Mouse (Mus musculus) MEL (cell line): Measurements from ENCODE around the gene Il4i1. TPM values are rescaled to one million over a fixed set of nuclear protein-coding genes. Genes with fewer than 3 reads are reported as not detected.

Experiments used
- DNase-seq: peaks from one replicate; pipeline ENCODE4 v3.0.0; 2011; ENCODE audit warnings: low read depth, low spot score
- H3K27ac ChIP-seq: 2 replicates; pipeline ENCODE4 v1.5.1; 2012; ENCODE audit warnings: low read depth, mild to moderate bottlenecking, control low read depth, low read length, moderate library complexity; ENCODE audit not compliant: control insufficient read depth
- H3K27me3 ChIP-seq, 2 experiments: fragments of 150-350 bp in 1 of 2; sonication (generic) in 1 of 2; 2 replicates each; pipeline ENCODE4 v1.6.1; 2012; ENCODE audit warnings: low read length in 2 of 2, mild to moderate bottlenecking in 2 of 2, improper control_type of control experiment in 1 of 2, moderate library complexity in 1 of 2; ENCODE audit not compliant: insufficient read depth in 2 of 2, control insufficient read depth in 1 of 2
- H3K36me3 ChIP-seq, 2 experiments: 2 replicates each; pipeline ENCODE4 v1.6.1; 2012 to 2014; ENCODE audit warnings: low read length in 2 of 2, improper control_type of control experiment in 1 of 2, inconsistent platforms in 1 of 2, mild to moderate bottlenecking in 1 of 2; ENCODE audit not compliant: insufficient read depth in 2 of 2, control insufficient read depth in 1 of 2
- H3K4me1 ChIP-seq, 2 experiments: fragments of 150-350 bp in 1 of 2; sonication (generic) in 1 of 2; 2 replicates each; pipeline ENCODE4 v1.6.1; 2012; ENCODE audit warnings: low read length in 2 of 2, improper control_type of control experiment in 1 of 2, mild to moderate bottlenecking in 1 of 2; ENCODE audit not compliant: insufficient read depth in 2 of 2, control insufficient read depth in 1 of 2
- H3K4me3 ChIP-seq, 2 experiments: fragments of 150-350 bp in 1 of 2; sonication (generic) in 1 of 2; 2 replicates each; pipeline ENCODE4 v1.5.1; 2012; ENCODE audit warnings: low read depth in 2 of 2, low read length in 2 of 2, mild to moderate bottlenecking in 2 of 2, moderate library complexity in 2 of 2, control low read depth in 1 of 2, improper control_type of control experiment in 1 of 2; ENCODE audit not compliant: control insufficient read depth in 1 of 2, insufficient read depth in 1 of 2
- H3K79me2 ChIP-seq: 2 replicates; pipeline ENCODE4 v1.6.1; 2012; ENCODE audit warnings: mild to moderate bottlenecking, low read length, moderate library complexity; ENCODE audit not compliant: control insufficient read depth, poor library complexity, insufficient read depth
- H3K9ac ChIP-seq: 2 replicates; pipeline ENCODE4 v1.6.1; 2012; ENCODE audit warnings: low read depth, mild to moderate bottlenecking, control low read depth, low read length, moderate library complexity; ENCODE audit not compliant: control insufficient read depth, poor library complexity, severe bottlenecking
- H3K9me3 ChIP-seq: fragments of 150-350 bp; sonication (generic); replicated peaks from 2 replicates; pipeline ENCODE4 v1.6.1; 2012; ENCODE audit warnings: mild to moderate bottlenecking, low read length, improper control_type of control experiment, moderate library complexity; ENCODE audit not compliant: insufficient read depth
- BHLHE40 ChIP-seq: IDR thresholded peaks from 2 replicates; pipeline ENCODE4 v1.6.1; 2012; ENCODE audit warnings: low read depth, mild to moderate bottlenecking, inconsistent platforms, low read length, improper control_type of control experiment, borderline replicate concordance
- CTCF ChIP-seq, 3 experiments: IDR thresholded peaks in 2 of 3; conservative IDR thresholded peaks in 1 of 3; 2 replicates each; pipeline ENCODE4 v1.5.1; 2011 to 2012; ENCODE audit warnings: low read length in 3 of 3, low read depth in 2 of 3, mild to moderate bottlenecking in 2 of 3, improper control_type of control experiment in 1 of 3, inconsistent platforms in 1 of 3, mixed read lengths in 1 of 3, moderate library complexity in 1 of 3; ENCODE audit not compliant: control insufficient read depth in 1 of 3, insufficient read depth in 1 of 3, poor library complexity in 1 of 3, severe bottlenecking in 1 of 3
- E2F4 ChIP-seq: IDR thresholded peaks from 2 replicates; pipeline ENCODE4 v1.6.1; 2011; ENCODE audit warnings: low read depth, low read length, improper control_type of control experiment, borderline replicate concordance
- ELF1 ChIP-seq: IDR thresholded peaks from 2 replicates; pipeline ENCODE4 v1.6.1; 2014; ENCODE audit warnings: low read depth, mild to moderate bottlenecking, inconsistent platforms, low read length, improper control_type of control experiment, moderate library complexity
- GABPA ChIP-seq: IDR thresholded peaks from 2 replicates; pipeline ENCODE4 v1.6.1; 2012; ENCODE audit warnings: low read depth, mild to moderate bottlenecking, inconsistent platforms, low read length, improper control_type of control experiment, moderate library complexity
- GATA1 ChIP-seq: IDR thresholded peaks from 2 replicates; pipeline ENCODE4 v1.6.1; 2011; ENCODE audit warnings: low read depth, low read length, improper control_type of control experiment
- KAT2A ChIP-seq: conservative IDR thresholded peaks from 2 replicates; pipeline ENCODE4 v1.6.1; 2012; ENCODE audit warnings: low read depth, low read length, improper control_type of control experiment, inconsistent platforms
- MAFK ChIP-seq: IDR thresholded peaks from 2 replicates; pipeline ENCODE4 v1.6.1; 2011; ENCODE audit warnings: low read depth, mild to moderate bottlenecking, low read length, improper control_type of control experiment, borderline replicate concordance
- MAX ChIP-seq: IDR thresholded peaks from 2 replicates; pipeline ENCODE4 v1.6.1; 2011; ENCODE audit warnings: low read length, improper control_type of control experiment
- MEF2A ChIP-seq: IDR thresholded peaks from 2 replicates; pipeline ENCODE4 v1.6.1; 2014; ENCODE audit warnings: low read depth, mild to moderate bottlenecking, inconsistent platforms, low read length, improper control_type of control experiment; ENCODE audit not compliant: poor library complexity, insufficient replicate concordance, severe bottlenecking; ENCODE audit errors: extremely low read depth
- MXI1 ChIP-seq: IDR thresholded peaks from 2 replicates; pipeline ENCODE4 v1.6.1; 2011; ENCODE audit warnings: mild to moderate bottlenecking, low read depth, low read length, improper control_type of control experiment
- MYC ChIP-seq: IDR thresholded peaks from 2 replicates; pipeline ENCODE4 v1.6.1; 2011; ENCODE audit warnings: low read depth, mild to moderate bottlenecking, low read length, improper control_type of control experiment, moderate library complexity
- NELFE ChIP-seq: IDR thresholded peaks from 2 replicates; pipeline ENCODE4 v1.6.1; 2011; ENCODE audit warnings: low read depth, low read length, improper control_type of control experiment
- NRF1 ChIP-seq: IDR thresholded peaks from 2 replicates; pipeline ENCODE4 v1.6.1; 2014; ENCODE audit warnings: low read depth, mild to moderate bottlenecking, inconsistent platforms, low read length, improper control_type of control experiment, moderate library complexity; ENCODE audit not compliant: poor library complexity, insufficient read depth, severe bottlenecking
- POLR2AphosphoS2 ChIP-seq: IDR thresholded peaks from 2 replicates; pipeline ENCODE4 v1.6.1; 2011; ENCODE audit warnings: low read length, improper control_type of control experiment
- POLR2AphosphoS5 ChIP-seq: IDR thresholded peaks from 2 replicates; pipeline ENCODE4 v1.6.1; 2012; ENCODE audit warnings: low read depth, borderline replicate concordance, mild to moderate bottlenecking, inconsistent platforms, low read length, moderate library complexity, mixed read lengths
- RCOR1 ChIP-seq: IDR thresholded peaks from 2 replicates; pipeline ENCODE4 v1.6.1; 2012; ENCODE audit warnings: low read depth, mild to moderate bottlenecking, inconsistent platforms, low read length, improper control_type of control experiment
- SMC3 ChIP-seq: IDR thresholded peaks from 2 replicates; pipeline ENCODE4 v1.6.1; 2011; ENCODE audit warnings: low read depth, low read length, improper control_type of control experiment
- TAL1 ChIP-seq: IDR thresholded peaks from 2 replicates; pipeline ENCODE4 v1.6.1; 2012; ENCODE audit warnings: mild to moderate bottlenecking, inconsistent platforms, low read length, moderate library complexity, mixed read lengths
- TBP ChIP-seq: IDR thresholded peaks from 2 replicates; pipeline ENCODE4 v1.8.0; 2011; ENCODE audit warnings: low read depth, low read length, improper control_type of control experiment
- TCF12 ChIP-seq: IDR thresholded peaks from 2 replicates; pipeline ENCODE4 v1.6.1; 2014; ENCODE audit warnings: low read depth, mild to moderate bottlenecking, inconsistent platforms, low read length, improper control_type of control experiment, moderate library complexity
- USF1 ChIP-seq: IDR thresholded peaks from 2 replicates; pipeline ENCODE4 v1.6.1; 2014; ENCODE audit warnings: low read depth, mild to moderate bottlenecking, inconsistent platforms, low read length, improper control_type of control experiment, moderate library complexity
- USF2 ChIP-seq, 2 experiments: IDR thresholded peaks; 2 replicates each; pipeline ENCODE4 v1.6.1; 2011 to 2012; ENCODE audit warnings: improper control_type of control experiment in 2 of 2, low read length in 2 of 2, borderline replicate concordance in 1 of 2, inconsistent platforms in 1 of 2, low read depth in 1 of 2, mild to moderate bottlenecking in 1 of 2; ENCODE audit not compliant: insufficient read depth in 1 of 2
- ZC3H11A ChIP-seq: IDR thresholded peaks from 2 replicates; pipeline ENCODE4 v1.6.1; 2012; ENCODE audit warnings: low read depth, mild to moderate bottlenecking, inconsistent platforms, low read length, improper control_type of control experiment
- ZKSCAN1 ChIP-seq: IDR thresholded peaks from 2 replicates; pipeline ENCODE4 v1.6.1; 2012; ENCODE audit warnings: low read depth, mild to moderate bottlenecking, inconsistent platforms, low read length, improper control_type of control experiment, moderate library complexity
- ZMIZ1 ChIP-seq: IDR thresholded peaks from 2 replicates; pipeline ENCODE4 v1.6.1; 2012; ENCODE audit warnings: low read depth, mild to moderate bottlenecking, inconsistent platforms, low read length, improper control_type of control experiment, moderate library complexity
- ZNF384 ChIP-seq: IDR thresholded peaks from 2 replicates; pipeline ENCODE4 v1.6.1; 2012; ENCODE audit warnings: low read depth, mild to moderate bottlenecking, inconsistent platforms, low read length, improper control_type of control experiment
- polyA plus RNA-seq, 2 experiments: library from polyadenylated mRNA; stranded (reverse) in 1 of 2; unstranded in 1 of 2; fragments of >175 nt in 1 of 2; fragments of >200 nt in 1 of 2; gene quantifications; 2 replicates each; pipeline versions ENCODE4 v1.2.1 to v1.2.4; 2012; ENCODE audit warnings: low replicate concordance in 2 of 2, low read depth in 1 of 2; ENCODE audit not compliant: insufficient read length in 2 of 2, insufficient read depth in 1 of 2, missing spikeins in 1 of 2
- total RNA-seq: library from RNA; depleted of rRNA; stranded (reverse); fragments of 300-350 nt; gene quantifications from 2 replicates; pipeline ENCODE4 v1.2.3, GENCODE M21; 2012

The Il4i1 gene
- total and polyA plus RNA-seq, 3 experiments, result 0.54 to 0.73 TPM; not detected in 1

DNA sequence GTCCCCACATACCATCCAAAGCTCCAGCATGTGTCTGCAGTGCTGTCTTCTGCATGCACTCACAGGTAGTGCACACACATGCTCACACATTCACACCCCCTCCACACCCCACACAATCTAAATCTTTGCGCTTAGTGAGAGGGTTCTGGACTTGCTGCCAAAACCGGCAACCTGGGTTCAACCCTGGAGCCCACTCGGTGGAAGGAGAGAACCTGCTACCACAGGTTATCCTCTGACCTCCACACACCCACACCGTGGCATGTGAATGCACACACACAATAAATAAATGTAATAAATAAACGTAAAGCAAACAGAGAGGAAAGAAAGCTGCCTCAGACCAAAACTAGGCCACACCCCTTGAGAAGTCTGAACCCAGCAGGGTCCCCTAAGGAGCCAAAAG is 31.6 kb downstream of the Il4i1 start:
- Histone ChIP-seq H3K27me3 (no peaks in the 10 kb centered on the region), H3K4me1 (peaks cover 0 to 13% of the 10 kb centered on the region in 2 experiments; a peak in 2 of 4 replicates)

GRCm38 (mm10) chr7:44848561-44849415 is 32.6 kb downstream of the Il4i1 start, which contains the start of the genes Akt1s1 and Tbc1d17:
TSS of gene Akt1s1 (plus strand) at chr7:44848991.
TSS of gene Tbc1d17 (minus strand) at chr7:44849079.
- peaks cover 28% of the 10 kb centered on the region for H3K79me2 ChIP-seq
- no peaks in the 10 kb centered on the region for H3K27me3 ChIP-seq
- H3K4me3 ChIP-seq, result peak within 1 kb of the TSS; percentile 78 to 96
- H3K9ac ChIP-seq, result peak within 1 kb of the TSS; percentile 96
- no peaks in the 10 kb centered on the region for H3K9me3 ChIP-seq
- DNase-seq, result peak; percentile 99
- H3K36me3 ChIP-seq, result peaks cover 0 to 5% of the 10 kb centered on the region in 2 experiments; a peak in 1 of 4 replicates
- H3K27ac ChIP-seq, result peak within 1 kb of the TSS; percentile 93
- peaks cover 0 to 13% of the 10 kb centered on the region in 2 experiments; a peak in 2 of 4 replicates for H3K4me1 ChIP-seq
- TF ChIP-seq ZNF384 (no peak), GATA1 (0 out of 2 replicates have a peak, but pooled peaks have one; percentile 8), MEF2A (no peak), ZC3H11A (no peak), GABPA (no peak), KAT2A (peak; percentile 77), TCF12 (no peak; the same call in 1 of the 2 replicates), BHLHE40 (peak; percentile 15; the same call in 1 of the 2 replicates), POLR2AphosphoS5 (no peak), NELFE (peak; percentile 61), ELF1 (0 out of 2 replicates have a peak, but pooled peaks have one; percentile 18), RCOR1 (peak; percentile 83), MAFK (no peak), POLR2AphosphoS2 (peak; percentile 35), USF2 (IDR thresholded peaks at IDR 0.05; ENCODE audit: borderline replicate concordance in 1 of 2, insufficient read depth in 1 of 2, low read depth in 1 of 2, low read length in 2 of 2) (peak; percentile 28 to 73; a peak in 3 of 4 replicates), CTCF (IDR thresholded peaks at IDR 0.05 in 2 of 3, conservative IDR thresholded peaks at IDR 0.05 in 1 of 3; ENCODE audit: control insufficient read depth in 1 of 3, insufficient read depth in 1 of 3, low read depth in 2 of 3, low read length in 3 of 3, poor library complexity in 1 of 3, severe bottlenecking in 1 of 3) (no peak), ZMIZ1 (no peak), TAL1 (no peak), E2F4 (no peak), USF1 (peak; percentile 95), TBP (no peak; the same call in 1 of the 2 replicates), MXI1 (peak; percentile 75), NRF1 (peak; percentile 91), MYC (peak; percentile 91), SMC3 (no peak), ZKSCAN1 (no peak), MAX (peak; percentile 97)

More for the DNA sequence above, 31.6 kb downstream of the Il4i1 start:
- peak overlapping the region; percentile 33 for H3K9ac ChIP-seq
- H3K9me3 ChIP-seq, result no peaks in the 10 kb centered on the region
- TF ChIP-seq GATA1, result no peak
- no peak for TF ChIP-seq USF1
- TF ChIP-seq ZKSCAN1, result no peak
- DNase-seq, result no peak
- H3K27ac ChIP-seq, result no peak overlapping the region
- H3K36me3 ChIP-seq, result peaks cover 0 to 5% of the 10 kb centered on the region in 2 experiments; a peak in 1 of 4 replicates
- H3K79me2 ChIP-seq, result peaks cover 28% of the 10 kb centered on the region
- peak overlapping the region; percentile 78 to 96 for H3K4me3 ChIP-seq
